In the genomic region with DNA sequence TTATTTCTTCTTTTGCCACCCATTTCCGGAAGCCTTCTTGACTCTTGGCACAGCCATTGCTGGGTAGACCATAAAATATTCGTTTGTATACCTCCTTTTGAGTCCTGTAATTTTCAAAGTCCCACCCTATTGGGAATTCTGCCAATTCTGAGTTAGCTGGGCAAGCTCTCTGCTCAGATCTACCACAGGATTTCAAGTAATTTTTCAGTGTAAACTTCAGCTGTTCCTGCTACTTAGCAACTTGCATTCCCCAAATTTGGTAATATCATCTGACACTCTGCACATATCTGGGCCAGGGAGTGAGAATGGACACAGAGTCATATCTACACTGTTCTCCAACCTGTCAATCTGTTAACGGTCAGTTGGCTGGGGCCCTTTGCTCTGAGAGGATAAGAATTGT, we compare ENCODE assay signal across 18 mouse cellular contexts.
A peak's percentile ranks its signal among the peaks of the same experiment; 100 is the strongest.
DNase-seq lines count a peak whose midpoint lies in the region; ATAC-seq and TF ChIP-seq lines count a peak whose summit lies in the region.
"Had no signal": no experiment of that assay in that cellular context is flagged by ENCODE, and none has a peak within 500 bp of the region (broad histone marks: within the 10 kb centered on the region; RNA-seq: fewer than 3 reads in every experiment).

No protein-coding gene starts in this region.

- no peaks in the 10 kb centered on the region for H3K36me3 ChIP-seq in forebrain, postnatal 0 days (ENCODE audit: insufficient read depth)
- no peaks in the 10 kb centered on the region for H3K36me3 ChIP-seq in forebrain, embryonic 12.5 days (replicated peaks)
- no peaks in the 10 kb centered on the region for H3K36me3 ChIP-seq in myocyte (ENCODE audit: control insufficient read depth, insufficient read depth)
- H3K36me3 ChIP-seq: embryonic facial prominence, embryonic 13.5 days; liver, embryonic 12.5 days; midbrain, embryonic 10.5 days; neural tube, embryonic 15.5 days had no signal

- H3K4me2 ChIP-seq in forebrain, postnatal 0 days (ENCODE audit: low read depth) = no peak overlapping the region
- H3K4me2 ChIP-seq in forebrain, embryonic 12.5 days = no peak overlapping the region
- H3K4me2 ChIP-seq in myocyte (ENCODE audit: low read depth) = no peak overlapping the region
- H3K4me2 ChIP-seq: embryonic facial prominence, embryonic 13.5 days; liver, embryonic 12.5 days; neural tube, embryonic 15.5 days had no signal

- H3K9me3 ChIP-seq in forebrain, postnatal 0 days (ENCODE audit: low read length) = no peaks in the 10 kb centered on the region
- H3K9me3 ChIP-seq in forebrain, embryonic 12.5 days = no peaks in the 10 kb centered on the region
- H3K9me3 ChIP-seq: embryonic facial prominence, embryonic 13.5 days; liver, embryonic 12.5 days; midbrain, embryonic 10.5 days; neural tube, embryonic 15.5 days had no signal

- H3K27ac ChIP-seq in forebrain, postnatal 0 days (ENCODE audit: low read depth, low read length) = no peak overlapping the region
- no peak overlapping the region for H3K27ac ChIP-seq in forebrain, embryonic 12.5 days
- H3K27ac ChIP-seq: embryonic facial prominence, embryonic 13.5 days; gastrocnemius, adult 2 months; liver, embryonic 12.5 days; midbrain, embryonic 10.5 days; neural tube, embryonic 15.5 days had no signal

- H3K4me3 ChIP-seq in forebrain, postnatal 0 days (ENCODE audit: low read depth, low read length) = no peak overlapping the region
- no peak overlapping the region for H3K4me3 ChIP-seq in forebrain, embryonic 12.5 days (replicated peaks)
- H3K4me3 ChIP-seq in myocyte = no peak overlapping the region
- H3K4me3 ChIP-seq: embryonic facial prominence, embryonic 13.5 days; gastrocnemius, adult 2 months; liver, embryonic 12.5 days; midbrain, embryonic 10.5 days; neural tube, embryonic 15.5 days had no signal

- H3K79me2 ChIP-seq in myocyte (ENCODE audit: control insufficient read depth, insufficient read depth) = no peaks in the 10 kb centered on the region

- no peaks in the 10 kb centered on the region for H3K27me3 ChIP-seq in forebrain, postnatal 0 days (ENCODE audit: insufficient read depth, low read length)
- no peaks in the 10 kb centered on the region for H3K27me3 ChIP-seq in forebrain, embryonic 12.5 days
- H3K27me3 ChIP-seq in Patski (peaks cover 52% of the 10 kb centered on the region), myocyte (ENCODE audit: control insufficient read depth, insufficient read depth, insufficient read length) (no peaks in the 10 kb centered on the region)
- H3K27me3 ChIP-seq: embryonic facial prominence, embryonic 13.5 days; liver, embryonic 12.5 days; neural tube, embryonic 15.5 days had no signal

- WGBS in forebrain, postnatal 0 days = 54% methylated on average over 3 of the region's 3 CpGs
- WGBS in forebrain, embryonic 12.5 days = 79% methylated on average over 3 of the region's 3 CpGs

- CTCF ChIA-PET in Patski (lab: Charles Lee) = no interaction called here

- in situ Hi-C loops in Patski (cut with MboI; ENCODE audit: low pct_unique_long_range_greater_than_20kb) = no loop called here

- H3ac ChIP-seq in myocyte (ENCODE audit: control insufficient read depth, insufficient read length) = no peak overlapping the region

- no peak for TF ChIP-seq POLR2A in myocyte (IDR thresholded peaks at IDR 0.05; ENCODE audit: insufficient read length, low read depth)

- H3K4me1 ChIP-seq in forebrain, postnatal 0 days (ENCODE audit: insufficient read depth) = no peaks in the 10 kb centered on the region
- H3K4me1 ChIP-seq in forebrain, embryonic 12.5 days = no peaks in the 10 kb centered on the region
- H3K4me1 ChIP-seq: embryonic facial prominence, embryonic 13.5 days; liver, embryonic 12.5 days; midbrain, embryonic 10.5 days; neural tube, embryonic 15.5 days had no signal

- TF ChIP-seq CTCF in forebrain, postnatal 0 days (IDR thresholded peaks at IDR 0.05; ENCODE audit: low read depth) = no peak
- no peak for TF ChIP-seq CTCF in Patski (IDR thresholded peaks at IDR 0.05)

- POLR2A ChIA-PET in Patski (lab: Charles Lee) = no interaction called here

- H3K9ac ChIP-seq in forebrain, postnatal 0 days = no peak overlapping the region
- H3K9ac ChIP-seq in forebrain, embryonic 12.5 days = no peak overlapping the region
- H3K9ac ChIP-seq: embryonic facial prominence, embryonic 13.5 days; liver, embryonic 12.5 days; neural tube, embryonic 15.5 days had no signal

- no peak for ATAC-seq in forebrain, postnatal 0 days
- ATAC-seq in forebrain, embryonic 12.5 days (ENCODE audit: low FRiP score) = no peak
- ATAC-seq in Patski = peak; percentile 65
- ATAC-seq: liver, embryonic 12.5 days had no signal

- peak; percentile 10 for DNase-seq in forebrain, postnatal 0 days
- peak; percentile 9 for DNase-seq in lung, postnatal 10 days
- no peak for DNase-seq in lung, postnatal 4 days
- DNase-seq in Patski (ENCODE audit: low read depth, low spot score) = peak; percentile 3
- DNase-seq in yolk sac, embryonic 10.5 days (ENCODE audit: low spot score) = no peak
- DNase-seq: adrenal gland, adult 2 months; cerebellum, adult 2 months; gastrocnemius, adult 2 months; heart, postnatal 4 days; kidney, adult 2 months; retina, postnatal 1 day; thymus, postnatal 36 days had no signal

TF ChIP-seq in myocyte, 11 proteins besides CTCF, POLR2A, EP300 and RAD21:
- peak; percentile 92 for TF ChIP-seq SRF (IDR thresholded peaks at IDR 0.05; ENCODE audit: control insufficient read depth, insufficient read length, low read depth)
- TF ChIP-seq REST (IDR thresholded peaks at IDR 0.05; ENCODE audit: insufficient read depth, insufficient read length) = no peak
- TF ChIP-seq POLR2AphosphoS2 (IDR thresholded peaks at IDR 0.05; ENCODE audit: insufficient read length, low read depth) = no peak
- no peak for TF ChIP-seq TCF3 (IDR thresholded peaks at IDR 0.05; ENCODE audit: insufficient read length, low read depth)
- peak in 2 of 3 experiments; percentile 9 to 10 for TF ChIP-seq MYOD1 (IDR thresholded peaks at IDR 0.05; ENCODE audit: control insufficient read depth in 1 of 3, insufficient read length in 2 of 3, low read depth in 2 of 3)
- no peak for TF ChIP-seq E2F4 (IDR thresholded peaks at IDR 0.05; ENCODE audit: insufficient read depth)
- no peak for TF ChIP-seq TCF12 (IDR thresholded peaks at IDR 0.05; ENCODE audit: insufficient read depth, poor library complexity, severe bottlenecking)
- no peak for TF ChIP-seq USF1 (IDR thresholded peaks at IDR 0.05; ENCODE audit: low read depth)
- no peak for TF ChIP-seq MAX (IDR thresholded peaks at IDR 0.05; ENCODE audit: low read depth)
- TF ChIP-seq MYOG (IDR thresholded peaks at IDR 0.05; ENCODE audit: control insufficient read depth in 1 of 3, insufficient read depth in 1 of 3, insufficient read length in 2 of 3, low read depth in 2 of 3) = no peak
- no peak for TF ChIP-seq CEBPB (IDR thresholded peaks at IDR 0.05; ENCODE audit: insufficient read depth, poor library complexity, severe bottlenecking)

Comparison
In these comparisons a context has a peak if more than half of its experiments do, and no peak if none do; other contexts are left out.
1. DNase-seq: peak in forebrain, postnatal 0 days (single experiment), lung, postnatal 10 days (single experiment) and Patski (single experiment); none in lung, postnatal 4 days (0 of 2) and yolk sac, embryonic 10.5 days (single experiment).